Mouse (Mus musculus) Patski (cell line): ENCODE measurements around the gene Cox4i1. TPM values are rescaled to one million over a fixed set of nuclear protein-coding genes. Genes with fewer than 3 reads are reported as not detected.

Source experiments
- ATAC-seq: fragments of 100-300 bp; one replicate; pipeline ENCODE4 v1.8.0; 2021
- CTCF ChIA-PET: fragments of 350-600 bp; sonication (Branson Sonifier 250); formaldehyde crosslinking; loops from one replicate; lab custom pipeline; 2022; ENCODE audit warnings: inconsistent platforms; lab: Charles Lee
- POLR2A ChIA-PET: fragments of 350-600 bp; sonication (Branson Sonifier 250); formaldehyde crosslinking; loops from one replicate; lab custom pipeline; 2022; ENCODE audit warnings: antibody characterized with exemption, inconsistent platforms; lab: Charles Lee
- DNase-seq: peaks from one replicate; pipeline ENCODE4 v3.0.0-alpha.2; 2011; ENCODE audit warnings: low read depth, low spot score
- H3K27me3 ChIP-seq: fragments of 371-371 bp; one replicate; pipeline ENCODE4 v1.5.1; 2021
- CTCF ChIP-seq: fragments of 100-300 bp; IDR thresholded peaks from one replicate; pipeline ENCODE4 v1.5.1; 2021
- in situ Hi-C: fragments of 300-500 bp; cut with MboI; formaldehyde crosslinking; loops from 3 replicates; pipeline ENCODE4 v1.11.1; 2018; ENCODE audit warnings: low pct_unique_long_range_greater_than_20kb, mixed read lengths
- polyA plus RNA-seq: library from polyadenylated mRNA; unstranded; gene quantifications from one replicate; pipeline ENCODE4 v1.2.3, GENCODE M21; 2021

Gene Cox4i1
- polyA plus RNA-seq, 1 experiment from 2014 or later = 1,640 TPM

DNA sequence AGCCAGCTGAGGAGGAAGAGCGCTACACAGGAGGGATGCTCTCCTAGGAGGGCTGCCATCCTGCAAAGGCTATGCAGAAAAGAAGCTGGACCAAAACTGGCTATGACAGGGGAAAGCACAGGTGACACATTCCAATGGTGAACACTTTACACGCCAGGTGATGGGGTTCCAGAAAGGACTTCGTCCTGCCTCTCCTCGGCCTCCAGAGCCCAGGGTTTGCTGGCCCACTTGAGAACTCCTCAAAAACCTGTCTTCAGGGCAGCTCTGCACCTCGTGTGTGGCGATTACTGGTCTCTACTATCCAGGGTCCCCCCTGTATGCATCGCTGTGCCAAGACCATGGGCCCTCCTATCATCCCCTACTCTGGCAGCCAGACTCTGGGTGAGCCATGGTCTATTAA, 20.5 kb downstream of the Cox4i1 start:
- CTCF ChIA-PET = no interaction called here
- in situ Hi-C loops = loop anchor here (25.0 kb wide), 1 partner anchor 399 kb away; the partner anchor contains the start of gene Foxf1

DNA sequence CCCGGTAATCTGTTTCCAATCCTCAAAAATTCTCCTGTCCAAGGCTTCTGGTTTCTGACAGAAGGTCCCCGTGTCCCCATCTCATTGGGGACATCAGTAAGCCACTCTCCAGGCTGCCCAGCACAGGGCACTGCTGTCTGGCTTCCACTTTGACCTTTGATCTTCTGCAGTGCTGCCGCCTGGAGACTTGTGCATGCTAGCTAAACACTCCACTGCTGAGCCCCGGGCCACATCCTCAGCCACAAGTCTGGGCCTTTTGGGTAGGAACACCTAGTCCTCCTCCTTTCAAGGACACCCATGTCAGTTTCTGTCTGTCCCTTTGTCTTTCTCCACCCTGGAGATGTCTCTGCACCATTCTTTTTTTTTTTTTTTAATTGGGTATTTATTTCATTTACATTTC, 24.9 kb downstream of the Cox4i1 start:
- no peak for TF ChIP-seq CTCF
- DNase-seq (no peak), ATAC-seq (no peak)
- peaks cover 5% of the 10 kb centered on the region for H3K27me3 ChIP-seq
- in situ Hi-C loops = loop anchor here (25.0 kb wide), 1 partner anchor 394 kb away; the partner anchor contains the start of gene Foxf1
- ChIA-PET POLR2A (no interaction called here), CTCF (no interaction called here)

More for the DNA sequence above, 20.5 kb downstream of the Cox4i1 start:
- H3K27me3 ChIP-seq = peaks cover 4% of the 10 kb centered on the region
- POLR2A ChIA-PET = no interaction called here
- ATAC-seq (no peak), DNase-seq (no peak)
- TF ChIP-seq CTCF = no peak

DNA sequence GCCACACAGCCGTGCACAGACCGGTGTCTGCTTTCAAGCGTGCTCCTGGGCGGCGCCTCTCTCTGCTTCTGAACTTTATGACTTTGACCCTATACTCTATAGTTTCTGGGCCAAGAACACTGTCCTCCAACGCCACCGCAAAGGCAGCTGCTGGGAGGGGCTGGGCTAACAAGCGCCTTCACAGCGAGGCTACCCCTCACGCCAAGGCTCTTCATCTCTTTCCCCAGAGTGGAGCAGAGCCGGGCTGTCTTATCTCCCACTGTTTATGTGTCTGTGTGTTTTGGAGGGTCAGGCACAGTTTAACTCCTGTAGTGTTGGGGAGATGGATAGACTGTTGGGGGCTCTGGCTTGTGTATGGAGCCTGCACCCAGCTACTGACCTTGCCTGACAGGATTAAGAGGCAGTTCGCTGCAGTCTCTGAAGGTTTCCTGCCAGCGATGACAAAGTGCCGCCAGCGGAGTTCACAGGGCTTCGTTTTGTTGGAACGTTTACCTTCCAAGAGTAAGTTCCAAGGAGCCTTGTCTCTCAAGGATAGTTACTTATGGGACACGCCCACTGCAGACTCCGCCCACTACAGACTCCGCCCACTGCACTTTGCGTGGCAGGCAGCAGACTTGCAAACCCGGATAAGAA, 26.0 kb downstream of the Cox4i1 start:
- in situ Hi-C loops = loop anchor here (25.0 kb wide), 1 partner anchor 393 kb away; the partner anchor contains the start of gene Foxf1
- POLR2A ChIA-PET = no interaction called here
- ATAC-seq = no peak

DNA sequence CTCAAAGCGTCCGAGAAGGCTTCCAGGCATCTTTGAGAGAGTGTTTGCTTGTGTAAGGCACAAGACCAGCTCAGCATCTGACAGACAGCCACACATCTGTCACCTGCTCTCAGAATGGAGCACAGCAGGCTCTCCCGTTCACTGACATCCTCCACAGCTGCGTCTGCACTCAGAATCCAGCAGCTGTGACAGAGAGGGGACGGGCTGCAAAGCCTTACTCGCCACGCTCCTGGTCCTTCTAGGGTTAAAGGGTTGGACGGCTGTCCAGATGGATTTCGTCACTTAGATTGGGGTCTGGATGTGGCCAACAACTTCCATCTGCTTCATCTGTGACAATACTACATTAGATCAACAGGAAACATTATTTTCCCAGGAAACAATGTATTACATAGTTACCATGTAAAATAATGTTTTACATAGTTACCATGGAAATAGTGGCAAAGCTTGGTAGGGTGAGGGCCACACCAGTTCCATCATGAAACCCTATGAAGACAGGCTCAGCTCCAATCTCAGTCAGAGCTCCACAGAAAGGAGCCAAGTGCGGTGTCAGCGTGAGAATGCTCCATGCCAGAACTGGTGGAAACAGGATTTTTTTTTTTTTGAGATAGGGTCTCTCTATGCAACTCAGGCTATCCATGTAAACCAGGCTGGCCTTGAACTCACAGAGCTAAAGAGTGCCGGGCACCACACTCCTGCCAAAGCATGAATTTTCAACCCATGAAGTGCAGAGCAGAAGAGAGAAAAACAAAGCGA, 28.6 kb downstream of the Cox4i1 start:
- ATAC-seq (no peak), DNase-seq (no peak)
- TF ChIP-seq CTCF = no peak
- in situ Hi-C loops = loop anchor here (25.0 kb wide), 1 partner anchor 391 kb away; the partner anchor contains the start of gene Foxf1
- POLR2A ChIA-PET = no interaction called here
- CTCF ChIA-PET = interaction anchor here (0.6 to 1.4 kb wide), 3 partner anchors 17 to 104 kb away, joined by 3 to 4 read pairs (median 3); no protein-coding TSS in a partner anchor
- peaks cover 25% of the 10 kb centered on the region for H3K27me3 ChIP-seq

More for the DNA sequence above, 26.0 kb downstream of the Cox4i1 start:
- DNase-seq = no peak
- CTCF ChIA-PET = no interaction called here
- peaks cover 12% of the 10 kb centered on the region for H3K27me3 ChIP-seq
- TF ChIP-seq CTCF = no peak

DNA sequence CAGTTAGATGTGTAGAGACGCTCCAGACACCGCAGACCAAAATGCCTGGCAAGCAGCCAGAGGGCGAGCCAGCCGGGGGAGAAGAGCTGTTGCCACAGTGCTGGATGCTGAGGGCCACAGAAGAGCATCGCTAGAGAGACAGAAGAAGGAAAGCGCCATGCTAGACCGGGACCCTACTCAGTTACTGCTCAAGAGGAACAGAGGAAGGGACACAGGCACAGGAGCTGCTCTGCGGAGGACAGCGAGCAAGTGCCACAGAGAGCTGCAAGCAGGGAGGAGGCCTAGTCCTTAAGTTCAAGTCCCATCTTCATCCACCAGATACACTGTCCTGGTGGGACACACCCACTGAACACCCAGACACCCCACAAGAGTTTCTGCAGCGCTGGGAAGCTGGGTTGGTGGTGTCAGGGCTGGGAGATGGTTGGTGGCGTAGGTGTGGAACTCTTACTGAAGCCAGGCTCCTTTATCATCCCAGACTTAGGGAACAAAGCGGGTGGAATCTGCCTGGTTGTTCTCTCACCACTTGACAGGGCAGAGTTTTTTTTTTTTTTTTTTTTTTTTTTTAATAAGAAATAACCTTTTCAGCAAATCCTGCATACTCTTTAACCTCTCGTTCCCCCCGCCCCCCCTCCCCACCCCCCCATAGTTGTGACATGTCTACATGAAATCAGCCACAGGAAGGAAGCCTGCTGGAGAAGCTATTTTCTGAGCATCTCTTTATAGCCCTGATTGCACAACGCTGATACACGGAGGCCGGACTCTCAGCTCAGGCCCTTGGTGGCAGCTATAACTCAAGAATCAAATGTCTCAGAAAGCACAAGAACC, 29.3 kb downstream of the Cox4i1 start:
- DNase-seq = no peak
- H3K27me3 ChIP-seq = peaks cover 25% of the 10 kb centered on the region
- no peak for ATAC-seq
- TF ChIP-seq CTCF = no peak
- CTCF ChIA-PET = interaction anchor here (1.3 kb wide), 1 partner anchor 19 kb away, joined by 4 read pairs; no protein-coding TSS in a partner anchor
- POLR2A ChIA-PET = no interaction called here
- in situ Hi-C loops = loop anchor here (25.0 kb wide), 1 partner anchor 390 kb away; the partner anchor contains the start of gene Foxf1

DNA sequence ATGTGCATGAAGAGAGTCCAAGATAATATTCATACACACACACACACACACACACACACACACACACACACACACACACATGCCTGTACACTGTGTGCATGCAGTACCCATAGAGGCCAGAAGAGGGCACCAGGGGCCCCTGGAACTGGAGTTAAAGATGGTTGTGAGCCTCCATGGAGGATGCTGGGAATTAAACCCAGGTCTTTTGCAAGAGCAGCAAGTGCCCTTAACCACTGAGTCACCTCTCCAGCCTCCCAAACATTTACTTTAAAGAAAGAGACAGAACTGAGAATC, 29.9 kb downstream of the Cox4i1 start:
- ChIA-PET POLR2A (no interaction called here), CTCF (interaction anchor here (1.3 kb wide), 1 partner anchor 19 kb away, joined by 4 read pairs; no protein-coding TSS in a partner anchor)
- no peak for DNase-seq
- TF ChIP-seq CTCF = no peak
- H3K27me3 ChIP-seq = peaks cover 25% of the 10 kb centered on the region
- ATAC-seq = no peak
- in situ Hi-C loops = loop anchor here (25.0 kb wide), 1 partner anchor 389 kb away; the partner anchor contains the start of gene Foxf1

DNA sequence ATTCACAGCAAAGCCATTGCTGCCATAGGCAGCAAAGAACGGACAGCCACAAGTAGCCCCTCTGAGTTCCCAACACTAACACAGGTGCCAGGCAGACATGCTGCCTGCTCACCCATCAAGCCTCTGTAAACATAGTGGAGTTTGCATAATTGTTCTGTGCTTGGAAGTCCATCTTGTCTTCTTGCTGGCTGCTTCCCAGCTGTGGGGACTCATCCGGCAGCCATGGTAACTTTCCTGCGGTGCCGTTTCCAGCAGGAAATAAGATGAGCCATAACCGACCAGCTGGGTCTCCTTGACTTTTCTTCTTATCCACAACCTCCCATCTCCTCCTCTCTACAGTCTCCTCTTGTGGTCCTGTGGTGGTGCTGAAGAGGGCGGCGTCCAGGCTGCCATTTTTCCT, 30.4 kb downstream of the Cox4i1 start:
- no peak for TF ChIP-seq CTCF
- ATAC-seq (no peak), DNase-seq (no peak)
- ChIA-PET POLR2A (no interaction called here), CTCF (no interaction called here)
- H3K27me3 ChIP-seq = peaks cover 25% of the 10 kb centered on the region
- in situ Hi-C loops = loop anchor here (25.0 kb wide), 1 partner anchor 389 kb away; the partner anchor contains the start of gene Foxf1

DNA sequence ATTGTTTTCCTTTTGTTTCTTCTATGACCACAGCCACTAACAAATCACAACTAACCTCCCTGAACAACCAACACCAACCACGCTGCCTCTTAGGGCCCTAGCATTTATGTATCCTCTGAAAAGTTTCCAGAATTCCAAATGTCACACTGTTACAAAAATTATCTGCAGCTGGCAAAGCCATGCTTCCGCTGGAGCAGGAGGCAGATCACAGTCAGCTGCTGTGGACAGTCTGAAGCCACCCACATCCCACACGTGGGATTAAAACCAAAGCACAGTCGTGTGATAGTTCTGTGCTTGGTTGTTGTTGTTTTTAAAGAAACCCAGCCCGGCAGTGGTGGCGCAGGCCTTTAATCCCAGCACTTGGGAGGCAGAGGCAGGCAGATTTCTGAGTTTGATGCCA, 31.1 kb downstream of the Cox4i1 start:
- peaks cover 26% of the 10 kb centered on the region for H3K27me3 ChIP-seq
- DNase-seq = no peak
- no peak for ATAC-seq
- CTCF ChIA-PET = no interaction called here
- POLR2A ChIA-PET = interaction anchor here (0.7 kb wide), 1 partner anchor 319 kb away, joined by 6 read pairs; no protein-coding TSS in a partner anchor
- TF ChIP-seq CTCF = no peak
- in situ Hi-C loops = loop anchor here (25.0 kb wide), 1 partner anchor 388 kb away; the partner anchor contains the start of gene Foxf1

DNA sequence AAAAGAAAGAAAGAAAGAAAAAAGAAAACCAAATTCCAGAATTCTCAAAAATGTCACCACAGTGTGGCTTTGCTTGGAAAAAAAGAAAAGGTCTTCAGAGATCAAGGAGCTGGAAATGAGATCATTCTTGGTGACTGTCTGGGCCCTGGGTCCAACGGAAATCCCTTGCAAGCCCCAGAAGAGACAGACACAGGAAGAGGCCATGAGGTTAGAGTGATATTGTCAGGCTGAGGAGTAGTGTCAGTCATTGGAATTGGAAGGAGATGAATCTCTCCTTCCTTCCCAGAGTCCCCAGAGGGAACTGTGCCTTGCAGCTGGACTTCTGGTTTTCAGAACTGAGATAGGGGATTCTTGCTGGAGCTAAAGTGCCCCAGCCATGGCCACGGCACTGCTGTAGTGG, 31.5 kb downstream of the Cox4i1 start:
- ChIA-PET CTCF (no interaction called here), POLR2A (interaction anchor here (0.6 to 0.7 kb wide), 2 partner anchors 29 to 319 kb away, joined by 3 to 6 read pairs; no protein-coding TSS in a partner anchor)
- in situ Hi-C loops = loop anchor here (25.0 kb wide), 1 partner anchor 388 kb away; the partner anchor contains the start of gene Foxf1
- peaks cover 28% of the 10 kb centered on the region for H3K27me3 ChIP-seq
- ATAC-seq (no peak), DNase-seq (no peak)
- TF ChIP-seq CTCF = no peak

DNA sequence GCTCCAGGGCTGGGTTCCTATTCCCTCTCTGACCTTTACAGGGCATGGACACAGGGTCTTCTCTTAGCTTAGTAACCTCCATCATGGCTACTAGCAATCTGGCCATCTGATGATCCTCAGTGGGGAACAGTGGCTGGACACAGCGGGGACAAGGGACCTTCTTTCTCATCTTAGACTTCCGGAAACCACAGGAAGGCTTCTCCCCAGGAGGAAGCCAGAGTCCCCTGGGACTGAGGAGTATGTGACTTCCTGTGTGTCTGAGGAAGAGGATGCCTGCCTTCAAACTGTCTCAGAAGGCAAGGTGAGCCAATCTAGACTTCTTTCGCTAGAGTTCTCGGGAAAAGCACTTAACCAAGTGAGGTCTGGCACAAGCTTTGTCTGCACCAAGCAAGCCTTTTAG, 32.0 kb downstream of the Cox4i1 start:
- POLR2A ChIA-PET = interaction anchor here (0.6 to 0.7 kb wide), 2 partner anchors 29 to 320 kb away, joined by 3 to 6 read pairs; no protein-coding TSS in a partner anchor
- CTCF ChIA-PET = no interaction called here
- peaks cover 28% of the 10 kb centered on the region for H3K27me3 ChIP-seq
- DNase-seq (no peak), ATAC-seq (no peak)
- TF ChIP-seq CTCF = no peak
- in situ Hi-C loops = no loop called here
